Mouse (Mus musculus) yolk sac, embryonic 10.5 days (tissue): Measurements from ENCODE around the gene Cryl1.
A peak's percentile ranks its signal among the peaks of the same experiment; 100 is the strongest.

ENCODE experiments used
- DNase-seq: peaks from one replicate; pipeline ENCODE4 v3.0.0-alpha.2; 2017; ENCODE audit warnings: low spot score

Gene Cryl1

DNA sequence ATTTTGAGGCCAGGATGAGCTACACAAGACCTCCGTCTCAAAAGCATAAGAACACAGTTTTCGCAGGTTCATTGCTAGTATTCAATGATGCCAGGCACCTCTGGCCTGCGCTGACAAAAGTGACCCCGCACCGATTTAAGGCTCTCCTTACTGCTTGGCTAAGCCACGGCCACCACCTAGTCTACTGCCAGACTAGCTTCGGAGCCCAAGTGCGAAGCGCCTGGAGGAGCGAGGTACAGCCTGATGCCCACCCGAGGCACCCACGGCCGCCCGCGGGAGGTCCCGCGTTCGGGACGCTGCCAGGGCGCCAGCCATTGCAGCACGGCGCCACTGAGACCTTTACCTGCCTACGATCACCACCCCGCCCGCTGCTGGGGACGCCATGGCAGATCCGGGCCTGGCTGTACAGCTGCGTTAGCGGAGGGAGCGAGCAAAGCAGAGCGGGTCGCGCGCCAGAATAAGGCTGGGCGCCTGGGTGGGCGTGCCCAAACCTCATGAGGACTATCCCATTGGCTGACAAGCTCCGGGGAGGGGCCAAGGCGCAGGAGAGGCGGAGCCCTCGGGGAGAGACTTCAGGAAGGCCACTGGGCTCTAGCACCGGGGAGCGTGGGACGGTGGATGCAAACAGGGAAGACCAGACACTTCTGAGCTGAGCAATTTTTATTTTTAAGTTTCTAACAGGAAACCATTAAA lies at the start of gene Cryl1:
TSS of gene Cryl1 (minus strand) at position 465 of the 693 bp plus-strand sequence.
- peak; percentile 96 for DNase-seq

DNA sequence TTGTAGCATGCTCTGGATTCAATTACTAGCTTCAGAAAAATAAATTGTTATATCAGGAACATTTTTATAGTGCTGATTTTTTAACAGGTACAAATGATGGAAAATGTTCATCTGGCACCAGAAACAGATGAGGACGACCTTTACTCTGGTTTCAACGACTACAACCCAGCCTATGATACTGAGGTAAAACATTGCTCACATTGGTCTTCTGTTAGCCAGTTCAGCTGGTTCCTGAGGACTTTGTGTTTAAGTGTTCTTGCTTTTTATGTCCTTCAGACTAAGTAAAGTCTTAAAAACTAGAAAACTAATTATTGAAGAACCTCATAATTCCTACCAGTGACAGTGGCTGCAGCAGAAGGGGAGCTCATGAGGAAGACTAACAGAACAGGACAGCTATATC lies 32.1 kb upstream of the Cryl1 start:
- no peak for DNase-seq

- DNase-seq = no peak
Measured at GRCm38 (mm10) chr14:57424212-57424561, 25.9 kb upstream of the Cryl1 start.

DNA sequence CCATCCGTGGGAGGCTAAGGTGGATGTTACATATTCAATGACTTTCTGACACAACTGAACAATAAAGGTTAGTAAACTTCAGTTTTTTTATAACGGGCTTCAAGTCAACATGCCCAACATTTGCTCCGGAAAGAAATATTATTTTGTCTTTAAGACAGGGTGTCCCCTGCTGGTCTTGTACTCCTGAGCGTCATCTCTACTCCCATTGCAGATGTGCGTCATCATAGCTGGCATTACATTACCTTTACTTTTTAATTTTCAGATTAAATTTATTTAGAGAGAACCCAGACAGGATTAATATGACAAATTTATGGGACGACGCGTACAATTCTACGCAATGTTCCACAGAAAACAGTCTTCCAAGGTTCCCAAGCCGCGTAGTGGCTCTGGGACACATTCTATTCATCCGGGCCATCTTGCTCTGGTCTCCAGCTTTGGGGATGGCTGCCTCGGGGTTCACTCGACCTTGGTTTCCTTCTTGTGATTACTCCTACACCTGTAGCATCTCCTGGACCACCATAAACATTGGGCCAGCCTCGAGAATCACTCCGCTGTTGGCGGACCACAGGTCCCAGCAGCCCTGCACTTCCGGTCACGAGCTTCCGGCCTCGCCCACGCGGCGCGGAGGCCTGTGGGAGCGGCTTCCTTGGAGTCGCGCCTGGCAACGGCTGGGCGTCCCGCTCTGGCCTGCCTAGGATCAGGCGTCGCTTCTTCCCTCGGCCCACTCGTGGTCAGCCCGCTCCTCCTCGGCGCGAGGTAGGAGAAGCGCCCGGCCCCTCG lies 25.3 kb upstream of the Cryl1 start, which contains the start of gene Ift88:
TSS of gene Ift88 (plus strand) at position 631 of the 780 bp plus-strand sequence.
- peak; percentile 91 for DNase-seq

GRCm38 (mm10) chr14:57417187-57417586 lies 18.9 kb upstream of the Cryl1 start:
- peak; percentile 10 for DNase-seq

GRCm38 (mm10) chr14:57412166-57412565 lies 13.8 kb upstream of the Cryl1 start:
- DNase-seq = no peak

- no peak for DNase-seq
Measured at GRCm38 (mm10) chr14:57409106-57409505, 10.8 kb upstream of the Cryl1 start.

DNA sequence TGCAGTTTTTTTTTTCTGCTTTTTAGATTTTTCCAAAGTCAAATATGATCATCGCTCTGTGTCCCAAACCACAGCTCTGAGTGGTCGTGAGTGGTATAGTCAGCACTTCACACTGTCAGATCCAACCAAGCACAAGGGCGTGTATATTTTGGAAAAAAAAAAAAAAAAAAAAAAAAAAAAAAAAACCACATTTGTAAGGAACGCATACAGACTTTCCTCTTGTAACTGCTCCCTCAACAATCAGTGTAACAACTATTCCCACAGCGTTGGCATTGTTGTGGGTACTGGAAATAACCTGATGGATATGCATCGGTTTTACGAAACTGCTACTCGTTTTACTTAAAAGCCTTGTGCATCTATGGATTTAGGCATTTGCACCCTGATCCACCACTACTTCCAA lies 9.8 kb upstream of the Cryl1 start:
- no peak for DNase-seq

DNA sequence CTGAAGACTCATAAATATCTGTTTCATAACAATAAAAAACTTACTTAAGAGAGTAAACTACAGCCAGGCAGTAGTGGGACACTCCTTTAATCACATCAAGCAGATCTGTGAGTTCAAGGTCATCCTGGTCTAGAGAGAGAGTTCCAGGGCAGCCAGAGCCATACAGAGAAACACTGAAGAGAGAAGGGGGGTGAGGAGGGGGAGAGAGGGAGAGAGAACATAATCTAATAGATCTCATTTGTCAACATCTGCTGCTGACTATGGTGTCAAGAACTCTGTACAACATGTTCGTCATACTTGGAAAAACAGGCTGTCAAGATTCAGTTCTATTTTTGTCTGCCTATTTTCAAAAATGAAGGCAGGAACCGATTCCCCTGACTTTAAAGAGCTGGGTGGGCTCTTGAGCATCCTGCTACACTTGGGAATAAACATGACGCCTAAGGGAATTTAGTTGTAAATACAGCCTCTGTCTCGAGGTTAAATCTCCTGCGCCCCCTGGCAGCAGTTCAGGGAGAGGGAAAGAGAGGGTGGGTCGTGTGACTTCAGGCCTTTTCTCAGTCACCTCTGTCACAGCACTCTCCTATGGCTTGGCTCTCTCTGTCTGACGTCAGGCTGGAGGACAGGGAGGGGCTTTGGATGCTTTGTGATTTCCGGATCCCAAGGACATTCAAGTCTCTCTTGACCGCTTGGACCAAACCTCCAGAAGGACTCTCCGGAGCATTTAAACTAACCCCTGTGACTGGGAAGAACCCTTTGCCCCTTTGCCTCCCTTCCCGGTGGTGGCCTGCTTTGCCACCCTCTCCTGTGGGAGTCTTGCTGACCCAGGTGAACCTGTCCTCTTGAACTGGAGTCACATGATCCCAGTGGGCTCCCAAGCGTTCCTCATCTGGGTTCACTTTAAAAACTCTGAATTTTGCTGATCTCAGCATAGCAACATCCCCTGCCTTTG lies 9.0 kb upstream of the Cryl1 start:
- peak; percentile 84 for DNase-seq

DNA sequence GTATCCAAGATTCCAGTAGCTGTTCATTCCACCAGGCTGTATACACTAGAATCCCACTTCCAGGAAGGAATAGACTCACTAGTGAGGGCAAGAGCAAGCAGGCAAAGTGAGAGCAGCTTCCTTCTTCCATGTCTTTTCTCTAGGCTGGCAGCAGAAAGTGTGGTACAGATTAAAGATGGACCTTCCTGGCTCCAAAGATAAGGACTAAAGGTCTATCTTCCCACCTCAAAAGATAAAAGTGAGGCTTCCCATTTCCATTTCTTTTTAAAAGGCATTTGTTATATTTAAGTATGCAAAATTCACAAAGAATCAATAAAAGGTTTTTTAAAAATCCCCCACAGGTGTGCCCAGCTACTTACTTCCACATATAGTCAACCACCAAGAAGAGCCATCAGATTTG lies 4.5 kb upstream of the Cryl1 start:
- DNase-seq = no peak

DNA sequence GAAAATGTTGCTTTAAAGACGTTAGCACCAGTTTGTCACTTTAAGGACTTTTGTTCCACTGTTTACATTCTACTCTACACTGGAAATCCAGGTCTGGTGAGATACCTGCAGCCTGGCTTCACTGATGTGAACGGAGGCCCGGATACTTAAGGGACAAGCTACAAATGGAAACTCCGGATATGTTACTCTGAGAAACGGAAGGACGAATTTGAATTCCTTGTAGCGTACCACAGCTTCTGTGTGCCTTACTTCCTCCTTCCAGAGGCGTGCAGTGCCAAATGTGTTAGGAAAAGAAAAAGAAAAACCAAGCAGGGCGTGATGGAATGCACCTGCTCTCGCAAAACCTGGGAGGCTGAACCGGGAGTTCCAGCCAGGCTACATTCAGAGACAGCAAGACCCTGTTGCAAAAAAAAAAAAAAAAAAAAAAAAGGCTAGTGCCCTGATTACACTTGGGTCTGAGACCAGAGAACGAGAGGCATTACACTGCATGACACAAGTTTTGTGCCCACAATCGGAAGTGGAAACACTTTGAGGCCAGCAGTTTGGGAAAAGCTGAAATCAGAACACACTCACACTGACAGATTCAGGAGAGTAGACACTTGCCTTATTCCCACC lies 591 bp upstream of the Cryl1 start:
- no peak for DNase-seq

GRCm38 (mm10) chr14:57397221-57397620 lies 1.1 kb downstream of the Cryl1 start:
- DNase-seq = peak; percentile 30

DNA sequence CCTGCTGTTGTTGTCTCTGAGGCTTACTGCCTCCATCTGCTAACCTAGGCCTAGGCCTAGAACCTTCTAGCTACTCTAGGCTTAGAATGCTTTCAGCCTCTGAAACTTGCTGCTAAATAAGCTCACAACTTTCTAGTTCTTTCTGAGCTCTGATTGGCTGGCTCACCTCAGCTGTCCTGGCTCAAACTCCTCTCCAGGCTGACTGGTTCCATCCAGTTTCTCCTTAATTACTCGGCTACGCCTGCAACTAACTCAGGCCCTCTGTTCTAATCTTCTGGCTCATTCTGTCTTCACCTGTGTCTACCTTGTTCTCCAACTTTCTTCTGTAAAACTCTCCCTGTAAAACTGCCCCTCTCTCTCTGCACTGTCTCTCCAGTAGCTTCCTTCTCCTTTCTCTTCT lies 2.9 kb downstream of the Cryl1 start:
- DNase-seq = no peak

GRCm38 (mm10) chr14:57392278-57392677 lies 6.1 kb downstream of the Cryl1 start:
- no peak for DNase-seq

- DNase-seq = no peak
Measured at GRCm38 (mm10) chr14:57391621-57392020, 6.7 kb downstream of the Cryl1 start.

- no peak for DNase-seq
Measured at GRCm38 (mm10) chr14:57386758-57387561, 11.4 kb downstream of the Cryl1 start.

DNA sequence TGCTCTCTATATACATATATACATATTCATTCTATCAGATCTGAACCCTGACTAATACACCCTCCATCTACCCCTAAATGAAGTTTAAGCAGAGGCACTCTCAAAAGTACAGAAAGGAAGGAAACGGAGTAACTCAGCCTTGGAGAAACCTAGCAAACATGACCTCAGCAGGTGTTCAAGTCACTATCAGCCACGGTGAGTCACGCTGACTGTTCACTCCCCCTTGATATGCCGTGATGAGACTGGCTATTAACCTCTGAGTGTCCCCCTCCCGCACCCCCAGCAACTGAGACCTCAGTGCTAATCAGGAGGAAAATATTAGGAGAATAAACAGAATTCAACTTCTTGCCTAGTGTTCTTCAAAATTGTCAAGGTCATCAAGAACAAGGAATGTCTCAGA lies 12.7 kb downstream of the Cryl1 start:
- no peak for DNase-seq

GRCm38 (mm10) chr14:57377531-57377930 lies 20.8 kb downstream of the Cryl1 start:
- peak; percentile 72 for DNase-seq

- peak; percentile 78 for DNase-seq
Measured at GRCm38 (mm10) chr14:57376956-57377355, 21.4 kb downstream of the Cryl1 start.

DNA sequence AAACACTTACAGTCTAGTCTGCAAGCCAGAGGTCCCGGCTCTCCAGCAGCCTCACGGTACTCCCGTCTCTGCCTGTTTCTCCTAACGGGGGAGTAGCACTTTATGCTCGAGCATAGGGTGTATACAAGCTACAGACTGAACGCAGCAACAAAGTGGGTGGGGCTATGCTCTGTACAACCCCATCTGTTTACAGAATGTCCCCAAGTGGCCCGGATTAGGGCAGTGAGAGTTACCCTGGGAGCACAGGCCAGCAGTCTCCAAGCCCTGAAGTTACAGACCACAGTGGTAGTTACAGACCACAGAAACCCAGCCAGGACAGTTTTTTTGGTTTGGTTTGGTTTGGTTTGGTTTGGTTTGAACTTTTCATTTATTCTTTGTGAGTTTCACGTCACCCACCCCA lies 22.3 kb downstream of the Cryl1 start:
- no peak for DNase-seq

DNA sequence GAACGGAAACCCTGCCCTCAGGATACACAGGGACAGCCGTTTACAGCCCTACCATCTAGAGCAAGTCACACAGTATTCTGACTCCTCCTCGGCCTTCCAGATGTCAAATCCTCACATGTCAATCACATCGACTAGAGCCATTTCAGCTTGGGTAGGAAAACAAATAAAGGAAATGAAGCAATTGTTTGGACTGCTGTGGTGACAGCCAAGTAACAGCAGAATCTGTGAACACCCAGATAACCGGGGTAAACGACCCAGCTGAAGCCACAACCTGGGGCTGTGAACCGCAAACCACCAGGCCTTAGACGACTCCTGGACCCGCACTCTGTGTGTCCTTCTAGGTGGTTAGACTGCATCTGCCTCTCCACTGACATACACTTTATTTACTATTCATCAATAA lies 23.1 kb downstream of the Cryl1 start:
- DNase-seq = peak; percentile 37
